Mouse (Mus musculus): ENCODE measurements around the gene Ppfibp1.

Gene Ppfibp1

DNA sequence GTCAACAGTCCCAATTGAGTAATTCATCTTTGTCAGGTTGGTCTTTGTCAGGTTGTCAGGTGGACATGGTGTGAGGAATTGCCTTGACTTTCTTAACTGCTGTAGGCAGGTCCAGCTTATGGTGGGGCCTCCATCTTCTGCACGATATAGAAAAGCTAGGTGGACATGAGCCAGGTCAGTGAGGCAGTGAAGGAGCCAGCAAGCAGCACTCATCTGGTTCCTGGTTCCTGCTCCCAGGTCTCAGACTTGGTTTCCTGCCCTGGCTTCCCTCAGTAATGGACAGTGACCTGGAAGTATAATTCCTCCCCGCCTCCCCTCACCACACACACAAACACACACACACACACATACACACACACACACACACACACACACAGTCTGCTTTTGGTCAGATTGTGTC lies 107.1 kb downstream of the Ppfibp1 start:
- in situ Hi-C loops (cut with MseI, MboI): loop anchor here in 1 of 2 experiments (10.0 kb wide), 1 partner anchor 161 kb away; no protein-coding TSS in a partner anchor

DNA sequence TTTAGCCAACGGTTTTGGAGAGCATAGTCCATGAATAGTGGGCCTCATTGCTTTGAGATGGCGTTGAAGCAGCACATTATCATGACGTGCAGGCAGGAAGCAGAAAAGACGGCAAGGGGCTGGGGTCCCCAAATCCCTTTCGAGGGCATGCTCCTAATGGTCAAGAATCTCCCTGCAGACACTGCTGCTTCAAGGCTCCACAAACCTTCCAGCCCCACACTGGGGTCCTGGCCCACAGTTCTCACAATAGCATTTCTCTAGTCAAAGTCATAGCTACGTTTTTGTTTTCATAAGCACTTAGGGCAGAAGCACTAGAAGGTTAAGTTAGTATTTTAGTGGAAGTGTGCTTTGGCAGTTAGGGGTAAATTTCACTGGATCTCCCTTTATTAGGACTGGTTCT lies 107.6 kb downstream of the Ppfibp1 start:
- in situ Hi-C loops (cut with MseI, MboI): loop anchor here in 1 of 2 experiments (10.0 kb wide), 1 partner anchor 161 kb away; no protein-coding TSS in a partner anchor

DNA sequence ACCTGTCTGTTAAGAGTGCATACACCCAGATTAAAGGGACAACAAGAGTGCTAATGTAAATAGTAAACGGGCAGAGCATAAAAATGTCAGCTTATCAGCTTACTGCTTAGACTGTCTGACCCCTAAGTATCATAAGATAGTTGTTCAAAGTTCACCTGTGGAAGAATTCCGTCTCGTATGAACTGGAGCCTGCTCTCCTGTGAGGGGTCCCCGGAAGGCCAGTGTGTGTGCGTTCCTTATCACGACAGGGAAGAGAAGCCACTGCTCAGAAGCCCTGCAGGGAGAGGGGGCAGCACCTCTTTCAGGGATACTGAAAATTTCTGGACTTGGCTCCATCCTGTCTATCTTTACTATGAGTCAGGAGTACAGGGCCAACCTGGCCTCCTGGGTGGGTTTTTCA lies 108.7 kb downstream of the Ppfibp1 start:
- in situ Hi-C loops (cut with MseI, MboI): loop anchor here in 1 of 2 experiments (10.0 kb wide), 1 partner anchor 162 kb away; no protein-coding TSS in a partner anchor

DNA sequence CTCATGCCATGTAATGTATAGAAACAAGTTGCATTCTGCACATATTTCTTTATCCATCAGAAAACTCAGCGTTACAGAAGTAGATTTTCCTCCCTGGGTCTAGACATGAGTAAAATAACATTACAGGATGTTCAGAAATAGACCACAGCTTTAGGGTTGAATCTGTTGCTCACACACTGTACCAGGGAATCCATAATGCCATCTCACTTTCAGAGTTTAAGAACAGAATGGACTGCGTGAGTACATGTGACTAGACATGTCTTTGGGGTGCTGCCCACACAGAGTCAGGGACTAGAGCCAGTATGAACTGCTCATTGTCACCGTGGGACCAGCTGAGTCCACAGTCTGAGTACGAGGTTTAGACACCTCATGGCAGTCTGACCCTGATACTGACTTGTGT lies 110.4 kb downstream of the Ppfibp1 start:
- in situ Hi-C loops (cut with MseI, MboI): loop anchor here in 1 of 2 experiments (10.0 kb wide), 1 partner anchor 164 kb away; no protein-coding TSS in a partner anchor

DNA sequence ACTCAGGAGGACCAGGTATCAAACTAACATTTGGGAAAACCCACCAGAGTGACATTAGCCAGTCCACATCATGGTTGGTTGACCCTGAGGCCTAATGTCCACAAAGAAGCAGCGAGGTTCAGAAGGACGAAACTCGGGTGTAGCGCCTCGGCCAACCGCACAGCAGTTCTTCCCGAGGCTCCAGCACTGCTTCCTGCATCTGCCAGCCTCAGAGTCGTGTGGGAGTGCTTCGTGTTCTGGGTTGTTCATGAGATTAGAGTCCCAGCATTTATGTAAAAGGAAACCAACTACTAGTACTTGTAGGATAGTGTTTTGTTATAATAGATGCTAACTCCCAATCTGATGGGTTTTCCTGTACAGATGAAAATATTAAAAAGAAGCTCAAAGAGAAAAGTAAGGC lies 111.0 kb downstream of the Ppfibp1 start:
- in situ Hi-C loops (cut with MseI, MboI): loop anchor here in 1 of 2 experiments (10.0 kb wide), 1 partner anchor 165 kb away; no protein-coding TSS in a partner anchor

DNA sequence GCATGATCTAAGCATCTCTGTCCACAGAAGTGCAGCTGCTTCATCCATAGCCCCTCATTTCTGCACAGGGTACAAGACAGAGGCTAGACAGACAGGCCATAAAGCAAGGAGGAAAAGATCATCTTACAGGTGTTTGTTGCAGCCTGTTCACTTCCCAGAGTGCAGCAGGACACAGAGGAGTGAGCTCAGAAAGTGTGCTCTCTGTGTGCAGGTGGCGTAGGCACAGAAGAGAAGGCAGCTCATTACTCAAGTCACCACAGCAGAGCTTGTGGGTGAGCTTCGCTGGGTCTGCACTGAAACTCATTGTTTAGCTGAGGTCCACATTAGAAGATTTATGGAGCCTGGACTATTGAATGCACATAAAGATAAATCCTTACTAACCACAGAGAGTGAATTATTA lies 111.5 kb downstream of the Ppfibp1 start:
- in situ Hi-C loops (cut with MseI, MboI): loop anchor here in 1 of 2 experiments (10.0 kb wide), 1 partner anchor 165 kb away; no protein-coding TSS in a partner anchor

DNA sequence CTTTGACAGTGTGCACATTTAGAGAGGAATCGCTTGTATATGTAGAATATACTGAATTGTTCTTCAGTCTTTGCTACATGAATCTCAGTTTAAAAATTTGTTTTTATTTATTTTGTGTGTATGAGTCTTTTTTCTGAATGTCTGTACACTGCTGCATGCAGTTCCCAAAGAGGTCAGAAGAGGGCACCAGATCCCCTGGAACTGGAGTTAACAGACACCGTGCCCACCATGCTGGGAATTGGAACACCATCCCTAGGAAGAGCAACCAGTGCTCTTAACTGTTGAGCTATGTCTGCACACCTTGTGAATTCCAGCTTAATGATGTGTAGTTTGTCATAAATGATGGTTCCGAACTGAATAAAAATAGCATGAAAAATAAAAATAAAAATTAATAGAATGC lies 119.9 kb downstream of the Ppfibp1 start:
- in situ Hi-C loops (cut with MseI, MboI): no loop called here

DNA sequence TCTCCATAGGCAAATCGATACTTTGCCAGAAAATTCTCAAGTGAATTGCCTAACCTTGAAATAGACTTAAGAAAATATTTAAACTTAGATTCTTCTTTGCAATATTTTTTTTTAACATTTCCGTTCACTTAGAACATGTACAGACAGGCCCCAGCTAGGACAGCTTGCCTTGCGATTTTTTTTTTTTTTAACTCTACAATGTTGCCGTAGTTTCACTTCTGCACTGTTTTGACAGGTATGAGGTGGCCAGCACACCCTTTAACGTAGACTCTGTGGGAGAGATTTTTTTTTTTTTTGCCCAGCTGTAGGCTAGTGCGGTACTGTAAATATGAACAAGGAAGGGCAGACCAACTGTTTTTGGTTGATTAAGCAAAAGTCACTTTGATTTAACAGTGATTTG lies 122.1 kb downstream of the Ppfibp1 start:
- in situ Hi-C loops (cut with MseI, MboI): no loop called here

DNA sequence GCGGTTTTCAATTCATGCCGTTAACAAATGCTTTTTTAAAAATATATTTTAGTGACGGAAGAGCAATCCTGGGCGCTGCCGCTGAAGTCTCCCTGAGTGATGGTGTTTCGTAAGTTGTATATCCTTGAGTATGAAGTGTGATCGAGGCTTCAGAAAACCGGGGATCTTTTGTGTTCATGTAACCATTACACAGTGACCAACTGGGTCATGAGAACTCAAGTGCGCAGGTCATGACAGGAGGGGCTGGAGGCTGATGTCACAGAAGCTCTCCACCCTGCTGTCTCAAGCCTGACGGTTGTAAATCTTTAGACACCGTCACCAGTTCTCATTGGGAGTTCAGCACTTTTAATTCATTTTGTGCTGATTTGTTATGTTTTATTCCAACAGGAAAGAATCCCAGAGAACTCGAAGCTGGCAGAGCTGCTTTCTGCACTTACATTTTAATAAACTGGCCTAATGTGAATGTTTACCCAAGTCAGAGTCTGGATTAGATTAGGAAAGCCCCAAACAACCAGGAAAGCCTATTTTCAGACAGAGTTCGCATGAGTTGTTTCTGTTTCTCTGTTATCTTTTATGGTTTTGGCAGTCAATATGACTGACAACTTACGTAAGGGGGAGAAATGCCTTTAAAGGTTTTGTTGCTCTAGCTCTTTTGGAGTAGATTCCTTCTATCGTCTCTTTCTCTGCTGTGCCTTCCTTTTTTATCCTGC lies 122.7 kb downstream of the Ppfibp1 start:
- in situ Hi-C loops (cut with MseI, MboI): no loop called here

DNA sequence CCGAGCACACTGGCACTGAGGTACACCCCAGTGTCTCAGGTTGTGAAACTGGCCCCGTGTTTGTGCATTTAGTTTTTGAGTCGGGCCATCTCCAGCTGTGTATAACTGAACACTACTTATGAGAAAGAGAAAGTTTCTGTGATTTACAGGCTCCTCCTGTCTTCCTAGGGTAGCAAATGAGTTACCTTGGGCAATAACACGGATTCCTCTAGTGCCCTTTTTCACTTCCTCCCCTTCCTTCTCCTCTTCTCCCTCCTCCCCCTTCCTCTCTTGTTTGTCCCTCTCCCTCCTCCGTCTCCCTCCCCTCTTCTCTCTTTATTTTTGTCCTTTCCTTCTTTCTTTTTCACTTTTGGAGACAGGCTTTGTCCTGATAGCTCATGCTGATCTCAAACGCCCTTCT lies 123.3 kb downstream of the Ppfibp1 start:
- in situ Hi-C loops (cut with MseI, MboI): no loop called here

DNA sequence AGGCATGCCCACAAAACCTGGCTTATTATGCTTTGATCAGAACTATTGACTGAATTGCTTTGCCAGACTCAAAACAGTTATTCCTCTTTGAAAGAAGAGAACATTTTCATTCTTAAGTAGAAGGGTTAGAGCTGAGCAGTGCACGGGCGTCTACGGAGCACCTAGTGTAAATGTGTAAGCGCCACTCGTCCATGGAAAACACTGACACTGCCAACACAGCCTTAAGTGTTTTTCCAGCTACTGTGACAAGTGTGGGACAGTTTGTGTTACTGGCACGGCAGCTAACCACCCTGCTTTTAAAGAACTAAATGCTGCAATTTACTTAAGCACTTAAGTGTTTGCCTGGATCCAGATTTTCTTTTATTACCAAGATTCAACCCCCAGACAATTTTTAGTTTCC lies 123.7 kb downstream of the Ppfibp1 start:
- in situ Hi-C loops (cut with MseI, MboI): no loop called here

DNA sequence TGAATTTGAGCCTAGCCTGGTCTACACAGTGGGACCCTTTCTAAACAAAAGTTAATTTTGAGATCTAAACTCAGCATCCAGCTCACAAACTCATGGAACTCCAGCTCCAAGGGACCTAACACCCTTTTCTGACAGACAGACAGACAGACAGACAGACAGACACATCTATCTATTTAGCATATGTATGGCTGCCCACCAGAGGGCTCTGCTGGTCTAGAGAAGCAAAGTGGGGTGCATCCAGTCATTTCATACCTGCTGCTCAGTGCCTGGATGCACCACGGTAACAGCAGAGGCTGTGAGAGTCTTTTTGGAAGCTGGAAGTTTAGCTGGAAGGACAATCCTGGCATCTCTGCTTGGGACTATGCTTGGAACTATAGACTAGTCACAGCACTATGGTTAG lies 125.3 kb downstream of the Ppfibp1 start:
- in situ Hi-C loops (cut with MseI, MboI): no loop called here

DNA sequence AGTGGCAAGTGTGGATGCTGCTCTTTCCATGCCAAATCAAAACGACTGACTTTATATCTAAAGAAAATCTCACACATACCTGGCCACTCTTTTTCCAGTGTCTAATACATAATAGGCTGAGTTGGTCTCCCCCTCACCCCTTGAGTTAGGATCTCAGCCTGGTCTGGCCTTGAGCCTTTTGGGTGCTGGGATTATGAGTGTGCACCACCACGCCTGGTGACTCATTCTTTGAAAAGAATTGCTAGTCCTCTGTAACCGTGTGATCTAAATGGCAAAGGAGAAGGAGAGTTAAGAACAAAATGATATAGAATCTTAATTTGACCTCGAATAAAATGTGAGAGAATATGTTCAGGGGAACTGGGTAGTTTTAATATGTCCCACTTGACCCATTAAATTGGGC lies 129.6 kb downstream of the Ppfibp1 start:
- in situ Hi-C loops (cut with MseI, MboI): no loop called here

DNA sequence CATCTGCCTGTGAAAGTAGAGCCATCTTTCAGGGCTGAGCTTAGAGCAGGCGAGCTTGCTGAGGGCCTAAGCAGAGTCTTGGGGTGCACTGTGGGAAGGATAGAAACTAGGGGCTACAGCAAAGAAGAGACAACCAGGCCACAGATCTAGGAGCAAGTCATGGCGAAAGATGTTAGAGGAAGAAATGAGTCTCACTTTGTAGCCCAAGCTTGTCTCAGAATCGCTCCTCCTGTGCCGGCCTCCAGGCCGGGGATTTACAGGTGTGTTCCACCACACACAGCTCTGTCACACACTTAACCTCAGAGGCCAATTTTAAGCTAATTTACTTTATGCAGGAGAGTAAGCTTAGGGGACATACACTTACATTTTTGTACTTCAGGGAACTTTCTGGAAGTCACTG lies 130.1 kb downstream of the Ppfibp1 start:
- in situ Hi-C loops (cut with MseI, MboI): no loop called here

DNA sequence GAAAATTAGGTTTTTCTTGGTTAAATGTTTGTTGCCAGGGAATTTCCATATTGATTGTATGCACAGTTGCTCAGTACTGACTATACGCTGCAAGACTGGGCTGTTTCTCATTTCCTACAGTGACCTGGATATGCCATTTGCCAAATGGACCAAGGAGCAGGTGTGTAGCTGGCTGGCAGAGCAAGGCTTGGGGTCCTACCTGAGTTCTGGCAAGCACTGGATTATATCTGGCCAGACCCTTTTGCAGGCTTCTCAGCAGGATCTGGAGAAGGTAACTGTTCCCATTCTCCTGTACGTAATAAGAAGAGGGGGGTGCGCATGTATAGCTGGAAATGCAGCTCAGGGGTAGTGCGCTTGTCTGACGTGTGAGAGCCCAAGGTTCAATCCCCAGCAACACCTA lies 132.9 kb downstream of the Ppfibp1 start:
- in situ Hi-C loops (cut with MseI, MboI): no loop called here

DNA sequence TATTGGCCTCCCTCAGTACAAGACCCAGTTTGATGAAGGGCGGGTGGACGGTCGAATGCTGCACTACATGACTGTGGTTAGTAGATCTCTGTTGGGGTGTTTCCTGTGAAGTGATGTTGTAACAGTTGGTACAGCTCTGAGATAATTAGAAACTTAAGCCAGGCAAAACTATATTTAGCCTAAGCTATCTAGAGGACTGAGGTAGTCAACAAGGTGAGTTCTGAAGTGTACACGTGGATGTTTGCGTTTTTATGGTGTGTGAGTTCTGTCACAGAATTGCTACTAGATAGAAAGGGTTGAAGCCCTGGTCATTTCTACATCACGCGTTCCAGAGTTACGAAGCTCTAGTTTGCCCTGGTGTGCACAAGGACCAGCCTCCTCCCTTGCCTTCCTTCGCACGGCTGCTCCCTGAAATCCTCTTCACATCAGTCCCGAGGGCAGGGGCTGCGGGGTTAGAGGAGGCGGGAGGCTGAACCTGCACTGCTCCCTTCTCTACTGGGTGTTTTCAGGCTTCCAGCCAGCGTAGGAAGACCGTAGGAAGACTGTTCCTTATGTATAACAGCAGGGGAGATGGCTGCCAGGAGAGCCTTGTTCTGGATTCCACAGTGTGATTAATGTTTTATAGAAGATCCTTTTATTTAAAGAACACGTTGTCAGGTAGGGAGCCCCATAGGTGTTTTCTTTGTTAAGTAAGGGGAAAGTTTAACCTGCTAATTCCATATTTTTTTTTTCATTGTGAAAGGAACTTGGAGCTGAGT lies 134.3 kb downstream of the Ppfibp1 start:
- in situ Hi-C loops (cut with MseI, MboI): no loop called here

DNA sequence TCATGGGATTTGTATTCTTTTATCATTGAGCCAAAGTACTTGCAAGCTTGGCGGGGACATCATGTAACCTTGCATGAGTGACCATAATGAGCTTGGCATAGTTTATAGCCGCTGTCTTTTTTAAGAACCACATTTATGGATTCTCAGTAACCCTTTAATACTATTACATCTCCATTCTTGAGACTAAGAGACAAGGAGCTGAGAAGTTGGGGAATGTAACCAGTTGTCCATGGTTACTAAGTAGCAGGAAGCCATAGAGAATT lies 134.8 kb downstream of the Ppfibp1 start:
- in situ Hi-C loops (cut with MseI, MboI): no loop called here

DNA sequence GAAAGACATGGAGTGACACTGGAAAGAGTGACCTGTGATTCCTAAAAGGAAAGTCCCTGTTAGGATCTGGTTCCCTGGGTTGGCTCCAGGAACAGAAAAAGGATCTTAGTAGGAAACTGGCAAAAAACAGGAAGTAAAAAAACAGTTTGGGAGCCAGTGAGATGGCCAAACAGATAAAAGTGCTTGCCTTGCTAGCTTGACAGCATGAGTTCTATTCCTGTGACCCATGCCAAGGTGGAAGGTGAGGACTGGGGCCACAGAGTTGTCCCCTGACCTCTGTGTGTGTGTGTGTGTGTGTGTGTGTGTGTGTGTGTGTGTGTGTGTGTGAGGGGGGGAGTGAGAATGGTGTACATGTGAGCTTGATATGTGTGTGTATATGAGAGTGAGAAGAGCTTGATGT lies 135.3 kb downstream of the Ppfibp1 start:
- in situ Hi-C loops (cut with MseI, MboI): no loop called here

DNA sequence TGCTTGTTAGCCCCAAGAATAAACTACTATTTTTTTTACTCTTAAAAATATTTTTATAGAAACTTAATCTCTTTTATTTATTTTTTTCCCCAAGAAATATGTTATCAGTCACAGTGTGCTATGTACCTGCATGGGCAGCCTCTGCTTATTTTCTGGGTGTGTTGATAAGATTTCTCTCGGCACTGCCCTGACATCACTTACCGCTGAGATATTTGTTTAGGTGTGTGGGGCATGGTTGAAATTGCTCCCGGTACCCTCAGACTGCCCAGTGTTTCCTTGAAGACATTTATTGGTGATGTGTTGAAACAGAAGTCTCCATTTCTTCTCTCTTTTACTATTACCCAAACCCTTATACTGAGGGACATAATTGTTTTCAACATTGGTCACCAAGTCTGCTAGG lies 136.5 kb downstream of the Ppfibp1 start:
- in situ Hi-C loops (cut with MseI, MboI): no loop called here

DNA sequence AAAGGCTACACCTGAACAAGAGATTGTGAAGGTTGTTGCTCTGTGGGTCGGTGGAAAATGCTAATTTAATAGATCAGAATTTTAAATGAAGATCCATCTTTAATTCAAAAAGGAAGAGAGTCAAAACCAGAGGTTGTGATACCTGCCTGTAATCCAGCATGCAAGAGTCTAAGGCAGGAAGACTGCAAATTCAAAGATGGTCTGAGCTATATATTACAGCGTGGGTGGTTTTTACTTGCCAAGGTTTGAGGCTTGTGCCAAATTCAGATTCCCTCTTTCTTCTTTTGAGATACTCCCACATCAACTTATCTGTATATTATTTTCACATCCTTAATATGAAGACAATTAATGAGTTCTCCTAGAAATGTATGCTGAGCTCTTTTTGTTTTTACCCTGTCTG lies 140.1 kb downstream of the Ppfibp1 start:
- in situ Hi-C loops (cut with MseI, MboI): no loop called here

DNA sequence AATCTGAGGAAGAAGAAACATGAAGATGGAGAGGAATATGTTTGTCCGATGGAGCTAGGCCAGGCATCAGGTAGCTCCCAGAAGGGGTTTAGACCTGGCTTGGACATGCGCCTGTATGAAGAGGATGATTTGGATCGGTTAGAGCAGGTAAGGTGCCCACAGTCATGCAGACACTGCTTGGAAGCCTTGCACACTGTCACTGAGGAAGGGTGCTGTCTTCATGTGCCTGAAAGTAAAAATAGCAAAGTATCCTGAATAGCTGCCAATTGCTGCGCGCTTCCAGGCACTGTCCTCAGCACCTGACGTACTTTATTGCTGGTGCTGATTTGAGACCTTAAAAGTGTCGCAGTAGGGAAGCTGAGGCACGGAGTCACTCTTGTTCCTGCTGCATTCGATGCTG lies 141.3 kb downstream of the Ppfibp1 start:
- in situ Hi-C loops (cut with MseI, MboI): no loop called here

DNA sequence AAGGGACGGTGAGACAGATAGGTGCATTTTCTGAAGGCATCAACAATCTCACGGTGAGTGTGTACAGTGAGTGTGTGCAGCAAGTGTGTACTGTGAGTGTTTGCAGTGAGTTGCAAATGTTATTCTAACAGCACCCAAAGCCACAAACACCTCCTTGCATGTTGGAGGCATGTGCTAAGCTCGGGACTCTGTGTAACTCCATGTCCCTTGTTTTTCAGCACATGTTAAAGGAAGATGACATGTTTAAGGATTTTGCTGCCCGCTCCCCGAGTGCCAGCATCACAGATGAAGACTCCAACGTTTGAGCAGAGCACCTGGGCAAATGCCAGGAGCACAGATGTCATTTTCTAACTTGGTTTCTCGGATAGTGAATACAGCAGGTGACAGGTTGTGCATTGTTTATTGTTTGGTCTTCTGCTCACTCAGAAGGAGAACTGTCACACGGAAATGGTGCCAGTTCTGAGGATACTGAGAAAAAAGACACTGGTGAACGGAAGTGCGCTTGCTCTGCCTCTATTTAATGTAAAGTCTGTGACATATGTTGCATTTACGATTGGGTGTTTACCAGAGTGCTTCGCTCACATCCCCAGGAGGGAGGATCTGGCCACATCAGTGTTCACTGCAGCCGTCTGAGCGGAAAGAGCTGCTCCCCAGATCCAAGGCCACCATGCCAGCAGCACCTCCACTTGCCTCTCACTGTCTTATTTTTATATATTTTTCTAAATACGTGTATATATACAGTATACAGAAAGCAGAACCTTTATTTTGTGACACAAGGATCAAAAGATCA lies 142.0 kb downstream of the Ppfibp1 start:
- in situ Hi-C loops (cut with MseI, MboI): no loop called here
